Mouse (Mus musculus): ENCODE measurements at regions not wholly inside any gene's neighbourhood (a gene's known extent, or its start where the extent isn't known, plus 50 kb on each side); places are given as distances from the start of the nearest gene placed in this dataset.

- TF ChIP-seq ZC3H11A (IDR thresholded peaks at IDR 0.05; ENCODE audit: borderline replicate concordance, low read depth, low read length) (no peak), ZNF384 (IDR thresholded peaks at IDR 0.05; ENCODE audit: low read depth, low read length) (no peak), CHD2 (IDR thresholded peaks at IDR 0.05; ENCODE audit: low read depth, low read length) (no peak), HCFC1 (IDR thresholded peaks at IDR 0.05; ENCODE audit: borderline replicate concordance, insufficient read depth, low read length) (no peak), MAFK (IDR thresholded peaks at IDR 0.05; ENCODE audit: insufficient read depth, low read depth, low read length) (no peak)
Measured at GRCm38 (mm10) chr10:43800077-43800476, 101.5 kb downstream of the Qrsl1 start.

Measured in ES-E14 (cell line).